Comparison of ENCODE assay signal across 25 mouse cellular contexts in the genomic region with DNA sequence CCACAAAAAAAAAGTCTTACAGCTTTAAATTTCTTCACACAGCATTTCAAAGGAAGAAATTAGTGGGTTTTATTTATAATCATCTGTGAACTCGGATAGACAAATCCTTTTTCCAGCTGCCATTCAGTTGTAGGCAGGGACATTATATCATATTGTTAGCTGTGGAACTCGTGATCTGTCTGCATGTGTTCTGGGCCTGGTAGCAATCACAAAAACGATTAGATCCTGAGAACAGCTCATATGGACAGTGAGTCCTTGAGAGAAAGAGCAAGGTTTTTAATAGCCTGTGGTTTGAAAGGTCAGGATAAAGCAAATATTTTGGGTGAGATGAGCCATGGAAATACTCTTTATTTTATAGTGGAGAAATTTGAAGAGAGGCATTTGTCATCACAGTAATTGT.
DNase-seq lines count a peak whose midpoint lies in the region; ATAC-seq and TF ChIP-seq lines count a peak whose summit lies in the region.
"Had no signal": no experiment of that assay in that cellular context is flagged by ENCODE, and none has a peak within 500 bp of the region (broad histone marks: within the 10 kb centered on the region; RNA-seq: fewer than 3 reads in every experiment).

No protein-coding gene starts in this region.

- no peak for ATAC-seq in heart, embryonic 14.5 days (ENCODE audit: insufficient number of reproducible peaks, insufficient read depth, low FRiP score, low read depth)
- ATAC-seq in kidney, embryonic 16.5 days (ENCODE audit: low FRiP score, low TSS enrichment), result no peak
- ATAC-seq: activated CD4-positive, CD25-positive, alpha-beta regulatory T cell, adult 4 months; forebrain, embryonic 14.5 days; hindbrain, embryonic 16.5 days; intestine, postnatal 0 days; liver, postnatal 0 days; midbrain, embryonic 15.5 days had no signal

- no peaks in the 10 kb centered on the region for H3K36me3 ChIP-seq in heart, embryonic 14.5 days (ENCODE audit: control insufficient read depth, insufficient read depth, low read length)
- no peaks in the 10 kb centered on the region for H3K36me3 ChIP-seq in kidney, embryonic 16.5 days (ENCODE audit: insufficient read depth, low read length)
- H3K36me3 ChIP-seq: embryonic facial prominence, embryonic 15.5 days; hindbrain, embryonic 10.5 days; midbrain, embryonic 15.5 days; neural tube, embryonic 13.5 days had no signal

- H3K9me3 ChIP-seq in heart, embryonic 14.5 days (ENCODE audit: control insufficient read depth, low read length), result no peaks in the 10 kb centered on the region
- H3K9me3 ChIP-seq in kidney, embryonic 16.5 days (ENCODE audit: low read length), result no peaks in the 10 kb centered on the region
- H3K9me3 ChIP-seq: embryonic facial prominence, embryonic 15.5 days; hindbrain, embryonic 10.5 days; megakaryocyte, embryonic 14.5 days; midbrain, embryonic 15.5 days; neural tube, embryonic 13.5 days had no signal

- H3K4me2 ChIP-seq in heart, embryonic 14.5 days (ENCODE audit: low read length), result no peak overlapping the region
- H3K4me2 ChIP-seq in kidney, embryonic 16.5 days (replicated peaks; ENCODE audit: low read depth, low read length), result no peak overlapping the region
- H3K4me2 ChIP-seq: embryonic facial prominence, embryonic 15.5 days; liver, embryonic 11.5 days; midbrain, embryonic 15.5 days; neural tube, embryonic 13.5 days had no signal

- no peak overlapping the region for H3K4me3 ChIP-seq in heart, embryonic 14.5 days (ENCODE audit: control insufficient read depth in 1 of 2, insufficient read depth in 1 of 2, low read depth in 1 of 2, low read length in 2 of 2)
- no peak overlapping the region for H3K4me3 ChIP-seq in kidney, embryonic 16.5 days (ENCODE audit: low read length)
- no peak overlapping the region for H3K4me3 ChIP-seq in brown adipose tissue, adult 24 weeks (ENCODE audit: insufficient read depth, low read depth, low read length)
- H3K4me3 ChIP-seq: embryonic facial prominence, embryonic 15.5 days; hindbrain, embryonic 10.5 days; layer of hippocampus, adult 2 months; megakaryocyte, embryonic 14.5 days; midbrain, embryonic 15.5 days; neural tube, embryonic 13.5 days had no signal

- peak overlapping the region; percentile 44 to 78 for H3K27ac ChIP-seq in heart, embryonic 14.5 days (replicated peaks in 1 of 2; ENCODE audit: control insufficient read depth in 1 of 2, insufficient read depth in 1 of 2, low read depth in 2 of 2, low read length in 2 of 2)
- H3K27ac ChIP-seq in kidney, embryonic 16.5 days (ENCODE audit: low read length), result peak overlapping the region; percentile 66; the same call in 1 of the 2 replicates
- peak overlapping the region; percentile 95 for H3K27ac ChIP-seq in brown adipose tissue, adult 24 weeks (replicated peaks; ENCODE audit: low read depth, low read length)
- H3K27ac ChIP-seq: embryonic facial prominence, embryonic 15.5 days; hindbrain, embryonic 10.5 days; layer of hippocampus, adult 2 months; midbrain, embryonic 15.5 days; neural tube, embryonic 13.5 days had no signal

- intact Hi-C loops in heart, postnatal 14 days (cut with DNase I), result no loop called here

- WGBS in heart, embryonic 14.5 days, result 16% methylated on average over 3 of the region's 3 CpGs
- WGBS in kidney, embryonic 16.5 days, result 29% methylated on average over 3 of the region's 3 CpGs

- DNase-seq in heart, postnatal 14 days, result no peak
- no peak for DNase-seq in kidney, adult 11 months
- DNase-seq in brain, embryonic 14.5 days (ENCODE audit: low read depth), result peak; percentile 15
- DNase-seq in urinary bladder, postnatal 14 days (ENCODE audit: low spot score), result no peak
- DNase-seq: adrenal gland, adult 8-10 months; cerebellum, adult 2 months; cerebellum, postnatal 36 days; embryo, embryonic 11 days; liver, postnatal 0 days; lung, postnatal 36 days; thymus, postnatal 25 days had no signal

- TF ChIP-seq CTCF in brain, embryonic 14.5 days (IDR thresholded peaks at IDR 0.05; ENCODE audit: borderline replicate concordance, extremely low read depth, insufficient read depth, insufficient read length), result no peak

- H3K4me1 ChIP-seq in heart, embryonic 14.5 days (ENCODE audit: control insufficient read depth in 2 of 2, insufficient read depth in 2 of 2, low read length in 2 of 2), result peaks cover 10 to 18% of the 10 kb centered on the region in 2 experiments
- H3K4me1 ChIP-seq in kidney, embryonic 16.5 days (ENCODE audit: insufficient read depth, low read length), result peaks cover 10% of the 10 kb centered on the region; the same call in 1 of the 2 replicates
- peaks cover 4% of the 10 kb centered on the region for H3K4me1 ChIP-seq in brown adipose tissue, adult 24 weeks (ENCODE audit: control insufficient read depth, insufficient read depth, insufficient read length, low read length)
- H3K4me1 ChIP-seq: hindbrain, embryonic 10.5 days; megakaryocyte, embryonic 14.5 days had no signal

- no peak for TF ChIP-seq POLR2A in brain, embryonic 14.5 days (IDR thresholded peaks at IDR 0.05; ENCODE audit: borderline replicate concordance, extremely low read depth, insufficient read depth, insufficient read length, poor library complexity, severe bottlenecking)

- no peak overlapping the region for H3K9ac ChIP-seq in heart, embryonic 14.5 days (ENCODE audit: low read length)
- no peak overlapping the region for H3K9ac ChIP-seq in kidney, embryonic 16.5 days (replicated peaks; ENCODE audit: low read length)
- H3K9ac ChIP-seq: embryonic facial prominence, embryonic 15.5 days; liver, postnatal 0 days; midbrain, embryonic 15.5 days; neural tube, embryonic 13.5 days had no signal

- H3K27me3 ChIP-seq in heart, embryonic 14.5 days (ENCODE audit: control insufficient read depth, insufficient read depth, low read length), result no peaks in the 10 kb centered on the region
- no peaks in the 10 kb centered on the region for H3K27me3 ChIP-seq in kidney, embryonic 16.5 days (ENCODE audit: insufficient read depth, low read length)
- H3K27me3 ChIP-seq: embryonic facial prominence, embryonic 15.5 days; megakaryocyte, embryonic 14.5 days; midbrain, embryonic 15.5 days; neural tube, embryonic 13.5 days had no signal
